In genomic region chr15:25791660-25792353, GRCm38 (mm10) we compare ENCODE assay signal across 7 mouse cellular contexts. TPM values are rescaled to one million over a fixed set of nuclear protein-coding genes. Genes with fewer than 3 reads are reported as not detected.
DNase-seq lines count a peak whose midpoint lies in the region; ATAC-seq and TF ChIP-seq lines count a peak whose summit lies in the region.

No protein-coding gene starts in this region.

- ATAC-seq in liver, embryonic 14.5 days (ENCODE audit: insufficient read depth): no peak
- no peak for ATAC-seq in liver, embryonic 11.5 days (replicated peaks; ENCODE audit: low FRiP score)
- ATAC-seq in embryonic facial prominence, embryonic 12.5 days (ENCODE audit: insufficient number of reproducible peaks, insufficient read depth, low FRiP score, low TSS enrichment): 0 out of 2 replicates have a peak, but pooled peaks have one; percentile 17
- ATAC-seq in hindbrain, postnatal 0 days: peak; percentile 27; the same call in 1 of the 2 replicates
- no peak for ATAC-seq in cerebellum, adult (ENCODE audit: insufficient number of reproducible peaks, low FRiP score, low TSS enrichment)

- no peaks in the 10 kb centered on the region for H3K9me3 ChIP-seq in liver, embryonic 14.5 days (ENCODE audit: control insufficient read depth, low read length)
- H3K9me3 ChIP-seq in liver, embryonic 11.5 days (ENCODE audit: control insufficient read depth, low read length): no peaks in the 10 kb centered on the region
- H3K9me3 ChIP-seq in embryonic facial prominence, embryonic 12.5 days: no peaks in the 10 kb centered on the region
- H3K9me3 ChIP-seq in hindbrain, postnatal 0 days (ENCODE audit: low read length): no peaks in the 10 kb centered on the region

- H3K9ac ChIP-seq in liver, embryonic 14.5 days (replicated peaks): no peak overlapping the region
- H3K9ac ChIP-seq in liver, embryonic 11.5 days (ENCODE audit: low read depth, low read length): no peak overlapping the region
- H3K9ac ChIP-seq in embryonic facial prominence, embryonic 12.5 days: no peak overlapping the region
- no peak overlapping the region for H3K9ac ChIP-seq in hindbrain, postnatal 0 days (replicated peaks; ENCODE audit: low read length)

- H3K4me2 ChIP-seq in liver, embryonic 14.5 days (ENCODE audit: low read depth): no peak overlapping the region
- no peak overlapping the region for H3K4me2 ChIP-seq in liver, embryonic 11.5 days
- H3K4me2 ChIP-seq in embryonic facial prominence, embryonic 12.5 days (replicated peaks): no peak overlapping the region
- H3K4me2 ChIP-seq in hindbrain, postnatal 0 days (ENCODE audit: low read depth, low read length): no peak overlapping the region

- TF ChIP-seq EP300 in liver, embryonic 14.5 days (IDR thresholded peaks at IDR 0.05; ENCODE audit: low read depth): no peak

- TF ChIP-seq CTCF in liver, embryonic 14.5 days (IDR thresholded peaks at IDR 0.05; ENCODE audit: low read depth): peak; percentile 33; the same call in 1 of the 2 replicates
- TF ChIP-seq CTCF in hindbrain, postnatal 0 days (IDR thresholded peaks at IDR 0.05; ENCODE audit: low read depth): peak; percentile 56
- peak; percentile 26; the same call in 1 of the 2 replicates for TF ChIP-seq CTCF in olfactory bulb, adult 2 months (IDR thresholded peaks at IDR 0.05; ENCODE audit: insufficient read depth, low read depth, low read length)

- H3K36me3 ChIP-seq in liver, embryonic 14.5 days (replicated peaks; ENCODE audit: control insufficient read depth, insufficient read depth, low read depth): no peaks in the 10 kb centered on the region
- H3K36me3 ChIP-seq in liver, embryonic 11.5 days (ENCODE audit: control insufficient read depth, insufficient read depth, low read length): peaks cover 15% of the 10 kb centered on the region; the same call in 1 of the 2 replicates
- H3K36me3 ChIP-seq in embryonic facial prominence, embryonic 12.5 days: peaks cover 72% of the 10 kb centered on the region
- H3K36me3 ChIP-seq in hindbrain, postnatal 0 days (ENCODE audit: insufficient read depth, low read length): peaks cover 14% of the 10 kb centered on the region; the same call in 1 of the 2 replicates

- DNase-seq in liver, embryonic 14.5 days (ENCODE audit: low read depth in 3 of 3, low spot score in 3 of 3): no peak
- DNase-seq in liver, embryonic 11.5 days (ENCODE audit: low spot score): no peak
- DNase-seq in hindbrain, postnatal 0 days (ENCODE audit: low spot score): peak; percentile 28
- no peak for DNase-seq in Muller cell, postnatal 12 days (ENCODE audit: inconsistent ontology term)

- TF ChIP-seq POLR2A in olfactory bulb, adult 2 months (IDR thresholded peaks at IDR 0.05; ENCODE audit: insufficient read depth, low read depth, low read length): no peak

- WGBS in liver, embryonic 14.5 days (ENCODE audit: insufficient replicate concordance): 67% methylated on average over 8 of the region's 8 CpGs
- WGBS in liver, embryonic 11.5 days: 79% methylated on average over 8 of the region's 8 CpGs
- 78% methylated on average over 8 of the region's 8 CpGs for WGBS in embryonic facial prominence, embryonic 12.5 days
- WGBS in hindbrain, postnatal 0 days: 66% methylated on average over 8 of the region's 8 CpGs
- WGBS in olfactory bulb, adult 2 months: 52% methylated on average over 8 of the region's 8 CpGs

- H3K4me1 ChIP-seq in liver, embryonic 14.5 days (replicated peaks; ENCODE audit: control insufficient read depth in 2 of 2, insufficient read depth in 2 of 2, low read length in 1 of 2): no peaks in the 10 kb centered on the region
- H3K4me1 ChIP-seq in liver, embryonic 11.5 days (replicated peaks; ENCODE audit: control insufficient read depth, insufficient read depth, low read length): no peaks in the 10 kb centered on the region
- H3K4me1 ChIP-seq in embryonic facial prominence, embryonic 12.5 days: peaks cover 7% of the 10 kb centered on the region; the same call in 1 of the 2 replicates
- no peaks in the 10 kb centered on the region for H3K4me1 ChIP-seq in hindbrain, postnatal 0 days (ENCODE audit: insufficient read depth, low read length)
- peaks cover 19% of the 10 kb centered on the region; the same call in 1 of the 2 replicates for H3K4me1 ChIP-seq in olfactory bulb, adult 2 months (ENCODE audit: control insufficient read depth, insufficient read depth, low read length)

- no peak overlapping the region for H3K27ac ChIP-seq in liver, embryonic 14.5 days
- no peak overlapping the region for H3K27ac ChIP-seq in liver, embryonic 11.5 days (ENCODE audit: low read depth, low read length)
- H3K27ac ChIP-seq in embryonic facial prominence, embryonic 12.5 days: 0 out of 2 replicates have a peak overlapping the region, but pooled peaks have one; percentile 30
- H3K27ac ChIP-seq in hindbrain, postnatal 0 days: no peak overlapping the region
- H3K27ac ChIP-seq in olfactory bulb, adult 2 months (ENCODE audit: insufficient read depth, low read depth, low read length): no peak overlapping the region

- H3K4me3 ChIP-seq in liver, embryonic 14.5 days (ENCODE audit: insufficient read depth in 1 of 2, low read depth in 2 of 2, low read length in 2 of 2): no peak overlapping the region
- no peak overlapping the region for H3K4me3 ChIP-seq in liver, embryonic 11.5 days (ENCODE audit: low read depth, low read length)
- no peak overlapping the region for H3K4me3 ChIP-seq in embryonic facial prominence, embryonic 12.5 days
- H3K4me3 ChIP-seq in hindbrain, postnatal 0 days (ENCODE audit: low read length): no peak overlapping the region
- H3K4me3 ChIP-seq in olfactory bulb, adult 2 months (ENCODE audit: insufficient read depth, low read depth, low read length): no peak overlapping the region

- no peaks in the 10 kb centered on the region for H3K27me3 ChIP-seq in liver, embryonic 14.5 days (ENCODE audit: control insufficient read depth, insufficient read depth, low read length)
- H3K27me3 ChIP-seq in liver, embryonic 11.5 days (replicated peaks; ENCODE audit: control insufficient read depth, insufficient read depth, low read length): no peaks in the 10 kb centered on the region
- H3K27me3 ChIP-seq in embryonic facial prominence, embryonic 12.5 days: no peaks in the 10 kb centered on the region
- no peaks in the 10 kb centered on the region for H3K27me3 ChIP-seq in hindbrain, postnatal 0 days (ENCODE audit: insufficient read depth, low read length)

RNA-seq across cellular contexts. Expression of gene Retreg1, which starts 51.2 kb away (rescaled TPM):
- 0.43 and 0.75 TPM in 2 replicates for polyA plus RNA-seq in liver, embryonic 14.5 days (2012; rRNA removed)
- 1.6 and 2.4 TPM in 2 replicates for polyA plus RNA-seq in liver, embryonic 14.5 days (2014; fragmentation: Nextera tagmentation; extraction: Ambion mirVana)
- 1.2 and 1.3 TPM in 2 replicates for polyA plus RNA-seq in liver, embryonic 11.5 days (2014; fragmentation: Nextera tagmentation; extraction: Ambion mirVana)
- polyA plus RNA-seq in embryonic facial prominence, embryonic 12.5 days (2016; fragmentation: Nextera tagmentation; extraction: Ambion mirVana): 4.5 and 4.6 TPM in 2 replicates
- total RNA-seq in hindbrain, postnatal 0 days (2014; rRNA removed): 31.7 and 49.9 TPM in 2 replicates
- polyA plus RNA-seq in hindbrain, postnatal 0 days (2015; fragmentation: Nextera tagmentation; extraction: Ambion mirVana): 20.8 and 21.0 TPM in 2 replicates
- polyA plus RNA-seq in olfactory bulb, adult 2 months (2012; ENCODE audit: insufficient read depth, insufficient read length, low replicate concordance, missing spikeins): not detected in 2 replicates

Comparison
In these comparisons a context has a peak if more than half of its experiments do, and no peak if none do; other contexts are left out.
1. ATAC-seq: peak in embryonic facial prominence, embryonic 12.5 days (single experiment) and hindbrain, postnatal 0 days (single experiment); none in liver, embryonic 14.5 days (single experiment), liver, embryonic 11.5 days (single experiment) and cerebellum, adult (single experiment).
2. Peak in every context shown above with its lines, with median percentiles within 50 percentile points of each other: CTCF ChIP-seq.